Mouse (Mus musculus) frontal cortex, postnatal 14 days (tissue): ENCODE measurements around the gene Gpr1.
A peak's percentile ranks its signal among the peaks of the same experiment; 100 is the strongest.
"Not testable (repeated sequence)": the region's sequence is repeated elsewhere in the genome, so short reads cannot be mapped to it uniquely, and the experiment has no call there.

Experiments used
- DNase-seq, 2 experiments: peaks; one replicate each; pipeline ENCODE4 v3.0.0; 2022; ENCODE audit warnings: low spot score in 2 of 2

Gene Gpr1

DNA sequence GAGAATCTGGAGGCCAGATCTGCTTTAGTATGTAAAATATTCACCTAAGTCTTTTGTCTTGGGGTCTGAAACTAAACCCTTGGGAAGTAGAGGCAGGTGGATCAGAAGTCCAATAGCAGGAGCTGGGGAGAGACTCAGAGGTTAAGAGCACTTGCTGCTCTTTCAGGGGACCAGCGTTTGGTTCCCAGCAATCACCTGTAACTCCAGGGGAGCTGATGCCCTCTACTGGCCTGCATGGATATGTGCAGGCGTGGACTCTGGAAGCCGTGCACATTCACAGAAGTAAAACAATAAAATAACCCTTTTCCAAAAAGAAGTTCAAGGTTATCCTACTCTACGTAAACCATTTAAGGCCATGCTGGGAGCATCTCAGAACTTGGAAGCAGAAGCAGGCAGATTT is 4.9 kb upstream of the Gpr1 start:
- no peak for DNase-seq

DNA sequence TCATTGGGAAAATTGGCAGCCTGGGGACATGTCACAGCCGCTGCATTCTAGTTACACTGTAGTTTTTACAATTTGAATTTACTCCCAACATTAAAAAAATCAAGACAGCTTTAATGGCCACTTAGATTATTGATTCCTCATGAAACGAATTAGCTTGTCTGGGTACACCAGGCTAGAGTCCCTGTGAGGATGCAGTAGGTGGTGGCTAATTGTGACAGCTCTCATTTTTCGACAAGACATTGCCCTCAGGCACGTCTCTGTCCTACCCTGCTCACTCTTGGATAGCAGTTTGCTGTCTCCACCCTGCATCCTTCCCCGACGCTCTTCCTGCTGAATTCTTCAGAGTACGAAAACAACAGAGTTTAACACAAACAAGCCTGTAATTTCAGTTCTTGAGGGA is 288 bp upstream of the Gpr1 start:
- no peak for DNase-seq

DNA sequence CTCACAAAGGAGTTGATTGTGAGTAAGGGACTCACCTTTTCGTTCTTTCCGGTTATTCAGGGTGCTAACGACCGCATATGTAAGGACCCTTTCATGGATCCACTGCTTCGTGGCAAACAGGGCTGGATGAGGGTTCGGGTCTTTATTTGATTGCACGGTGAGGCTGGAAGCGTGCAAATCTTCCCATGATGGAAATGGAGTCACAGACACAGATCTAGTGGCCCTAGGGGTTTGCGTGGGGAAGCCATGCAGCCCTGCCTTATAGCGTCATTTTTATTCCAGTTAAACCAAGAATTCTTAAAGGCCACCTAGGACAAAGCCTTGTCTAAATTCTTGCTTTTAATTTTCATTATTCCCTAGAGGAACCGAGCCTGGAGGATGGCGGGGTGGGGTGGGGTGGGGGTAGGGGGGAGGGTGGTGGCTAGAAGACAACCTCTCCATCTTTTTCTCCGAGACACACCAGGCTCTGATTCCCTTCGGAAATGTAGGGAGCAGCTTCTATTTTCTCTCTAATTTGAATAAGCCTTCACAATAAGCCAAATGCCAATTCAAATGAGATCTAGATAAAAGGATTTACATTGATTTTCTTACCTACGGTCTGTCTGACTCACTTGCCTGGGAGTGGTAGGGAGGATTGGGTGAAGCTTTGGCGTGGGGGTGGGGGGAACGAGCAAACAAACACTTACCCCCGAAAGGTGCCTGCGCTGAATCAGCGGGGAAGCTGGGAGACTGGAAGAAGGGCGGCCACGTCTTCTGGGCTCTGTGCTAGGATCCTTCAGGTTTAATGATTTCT is 669 bp downstream of the Gpr1 start:
- no peak for DNase-seq

DNA sequence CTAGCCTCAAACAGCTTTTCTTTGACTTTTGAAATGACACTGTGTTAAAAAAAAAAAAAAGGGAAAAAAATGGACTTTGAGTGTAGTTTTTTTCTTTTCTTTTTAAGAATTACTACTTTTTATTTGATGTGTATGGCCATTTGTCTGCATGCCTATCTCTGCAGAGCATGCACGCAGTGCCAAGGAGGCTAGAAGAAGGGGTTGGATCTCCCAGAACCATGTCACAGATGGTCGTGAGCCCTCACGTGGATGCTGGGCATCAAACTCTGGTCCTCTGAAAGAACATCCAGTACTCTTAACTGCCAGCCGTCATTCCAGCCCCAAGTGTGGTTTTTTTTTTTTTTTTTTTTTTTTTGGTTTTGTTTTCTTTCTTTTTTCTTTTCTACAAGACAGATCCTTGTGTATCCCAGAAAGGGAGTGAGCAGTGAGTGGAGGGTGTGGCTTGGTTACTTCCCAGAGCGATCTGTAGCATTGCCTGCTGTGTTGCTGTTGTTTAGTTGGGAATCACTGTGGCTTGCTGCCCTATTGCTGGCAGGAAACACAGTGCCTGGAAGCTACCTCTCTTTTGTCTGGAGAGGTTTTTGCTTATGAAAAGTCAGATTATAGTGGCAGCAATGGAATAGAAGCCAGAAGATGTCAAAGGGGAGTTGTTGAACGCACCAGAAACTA is 4.3 kb downstream of the Gpr1 start:
- no peak for DNase-seq

DNA sequence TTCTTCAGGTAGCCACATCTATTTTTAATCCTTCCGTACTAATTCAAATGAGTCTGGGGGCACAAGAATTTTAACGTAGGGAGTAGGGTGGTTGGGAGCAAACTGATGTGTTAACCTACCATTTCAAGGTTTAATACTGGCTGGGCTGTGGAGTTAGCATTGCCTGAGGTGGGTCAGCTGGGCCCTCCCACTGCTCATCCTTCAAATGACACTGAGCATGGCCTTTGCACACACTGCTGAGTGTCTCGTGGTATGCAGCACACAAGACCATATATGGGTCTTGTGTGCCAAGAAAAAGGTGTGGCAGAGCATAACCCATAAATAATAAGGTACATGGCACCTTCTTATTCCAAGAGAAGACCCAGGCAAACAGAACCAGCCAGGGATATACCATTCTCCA is 6.7 kb downstream of the Gpr1 start:
- DNase-seq = no peak

DNA sequence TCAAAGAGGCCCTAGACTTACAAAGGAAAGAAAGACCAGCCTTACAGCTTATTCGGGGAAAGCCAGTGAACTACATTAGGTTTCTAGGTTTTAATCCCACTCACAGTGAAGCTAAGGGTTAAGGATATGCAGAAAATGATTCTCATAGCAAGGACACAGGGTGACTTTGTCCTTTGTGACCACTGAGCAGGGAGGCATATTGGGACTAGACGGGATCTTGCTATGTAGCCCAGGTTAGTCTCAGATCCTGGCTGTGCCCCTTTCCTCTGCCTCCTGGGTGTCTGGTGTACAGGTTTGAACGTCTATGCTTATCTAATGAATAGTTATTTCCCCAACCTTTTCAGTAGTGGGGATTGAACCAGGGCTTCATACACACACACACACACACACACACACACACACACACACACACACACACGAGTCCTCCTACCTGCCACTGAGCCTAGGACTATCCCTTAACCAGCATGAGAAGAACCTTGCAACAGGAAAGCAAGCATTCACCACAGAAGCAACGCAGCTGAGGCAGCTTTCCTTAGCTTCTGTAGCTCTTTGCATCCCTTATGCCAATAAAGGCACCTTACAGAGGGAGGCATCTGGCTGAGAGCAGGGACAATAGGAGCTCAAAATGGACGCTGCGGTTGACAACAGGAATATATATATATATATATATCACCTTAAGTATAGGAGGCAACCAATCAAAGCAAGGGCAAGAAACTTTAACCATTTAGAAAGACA is 9.5 kb downstream of the Gpr1 start:
- no peak for DNase-seq

DNA sequence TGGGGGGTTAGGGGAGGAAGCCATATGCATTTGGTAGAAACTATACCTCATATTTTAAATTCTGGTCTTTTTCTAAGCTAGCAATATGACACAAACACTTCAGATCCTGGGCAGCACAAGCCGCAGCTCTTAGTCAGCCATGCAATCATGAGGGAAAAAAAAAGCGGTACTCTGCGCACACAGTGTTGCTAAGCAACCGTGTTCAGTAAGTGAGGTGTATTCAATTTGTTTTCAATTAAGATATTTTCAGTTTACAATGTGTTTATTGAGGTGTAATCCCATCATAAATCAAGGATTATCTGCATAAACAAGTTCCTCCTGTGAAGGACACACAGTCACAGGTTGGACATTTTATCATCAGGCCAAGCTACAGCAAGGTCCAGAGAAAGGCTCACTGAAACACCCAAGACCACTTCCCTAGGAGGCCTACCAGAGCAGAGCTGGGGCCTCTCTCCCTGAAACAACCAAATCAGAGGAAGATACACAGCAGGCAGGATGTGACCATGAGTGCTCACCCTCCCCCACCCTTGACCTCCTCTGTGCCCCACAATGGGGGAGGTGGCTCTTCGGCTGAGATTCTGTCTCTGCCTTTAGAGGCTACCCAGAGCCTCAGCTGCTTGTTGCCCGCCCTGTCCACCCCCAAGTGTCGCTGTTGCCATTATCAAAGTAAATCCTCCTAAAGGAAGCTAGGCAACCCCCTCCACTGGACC is 10.2 kb downstream of the Gpr1 start:
- DNase-seq = no peak

DNA sequence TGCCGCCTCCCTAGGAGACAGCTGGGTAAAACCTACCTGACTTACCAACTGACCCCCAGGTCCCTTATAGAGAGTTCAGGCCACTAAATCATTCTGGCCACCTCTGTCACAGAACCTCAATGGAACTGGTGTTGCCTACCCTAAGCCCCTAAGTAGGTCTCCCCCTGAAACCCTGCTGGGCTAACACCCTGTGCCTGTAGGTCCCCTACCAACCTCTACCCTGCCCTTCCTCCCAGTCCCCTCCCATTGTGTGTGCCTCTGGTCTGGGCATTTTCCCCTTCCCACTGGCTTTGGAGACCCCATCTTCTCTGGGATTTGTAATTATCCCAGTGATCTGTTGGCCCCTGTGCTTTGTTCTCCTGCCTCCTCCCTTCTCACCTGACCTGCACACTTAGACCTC is 10.9 kb downstream of the Gpr1 start:
- DNase-seq = no peak

DNA sequence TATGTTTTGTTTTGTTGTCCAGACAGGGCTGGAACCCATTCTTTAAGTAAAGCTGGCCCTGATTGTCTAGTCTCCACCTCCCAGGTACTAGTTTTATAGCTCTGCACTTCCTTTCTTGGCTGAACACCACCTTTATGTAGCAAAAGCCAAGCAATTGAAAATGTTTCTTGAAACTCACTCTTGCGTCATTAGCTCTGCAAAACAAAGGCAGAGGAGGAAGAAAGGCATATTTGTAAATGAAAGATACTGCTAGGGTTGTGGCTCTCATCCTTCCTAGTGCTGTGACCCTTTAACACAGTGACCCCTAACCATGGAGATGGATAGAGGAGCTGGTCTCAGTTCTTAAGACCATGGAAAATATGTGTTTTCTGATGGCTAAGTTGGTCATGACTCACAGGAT is 12.7 kb downstream of the Gpr1 start:
- DNase-seq = no peak

DNA sequence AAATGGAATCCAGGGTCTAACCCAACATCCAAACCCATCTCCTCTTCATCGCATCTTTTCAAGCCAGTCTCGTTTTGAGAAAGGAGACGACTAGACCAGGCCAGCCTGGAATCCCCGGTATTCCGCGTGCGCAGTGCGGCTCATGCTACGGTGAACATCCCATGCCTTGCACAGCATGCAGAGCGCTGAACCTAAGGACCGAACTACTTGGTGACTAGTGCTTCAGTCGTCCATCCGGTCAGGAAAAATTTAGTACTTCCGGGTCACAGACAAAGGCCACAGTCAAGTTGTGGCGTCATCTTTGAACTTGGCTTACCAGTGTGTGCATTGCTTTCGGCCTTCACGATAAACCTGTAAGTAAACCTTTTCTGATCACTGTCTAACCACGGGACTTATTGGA is 14.0 kb downstream of the Gpr1 start:
- DNase-seq = no peak

DNA sequence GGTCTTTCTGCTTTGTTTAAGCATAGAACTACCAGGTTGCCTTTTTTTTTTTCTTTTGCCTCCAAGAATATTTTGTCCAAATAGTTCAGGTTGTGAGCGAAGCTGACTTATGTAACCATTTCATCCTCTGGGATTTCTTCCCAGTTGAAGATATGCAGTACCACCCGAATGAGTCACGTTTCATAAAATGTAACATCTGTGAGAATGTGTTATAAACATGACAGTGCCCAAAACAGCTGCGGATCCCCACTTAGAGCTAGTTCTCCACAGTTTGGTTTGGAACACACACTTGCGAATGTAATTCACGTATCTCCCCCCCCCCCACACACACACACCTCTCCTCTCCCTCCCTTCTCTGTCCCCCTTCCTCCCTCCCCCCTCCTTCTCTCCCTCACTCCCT is 15.0 kb downstream of the Gpr1 start:
- DNase-seq = no peak

DNA sequence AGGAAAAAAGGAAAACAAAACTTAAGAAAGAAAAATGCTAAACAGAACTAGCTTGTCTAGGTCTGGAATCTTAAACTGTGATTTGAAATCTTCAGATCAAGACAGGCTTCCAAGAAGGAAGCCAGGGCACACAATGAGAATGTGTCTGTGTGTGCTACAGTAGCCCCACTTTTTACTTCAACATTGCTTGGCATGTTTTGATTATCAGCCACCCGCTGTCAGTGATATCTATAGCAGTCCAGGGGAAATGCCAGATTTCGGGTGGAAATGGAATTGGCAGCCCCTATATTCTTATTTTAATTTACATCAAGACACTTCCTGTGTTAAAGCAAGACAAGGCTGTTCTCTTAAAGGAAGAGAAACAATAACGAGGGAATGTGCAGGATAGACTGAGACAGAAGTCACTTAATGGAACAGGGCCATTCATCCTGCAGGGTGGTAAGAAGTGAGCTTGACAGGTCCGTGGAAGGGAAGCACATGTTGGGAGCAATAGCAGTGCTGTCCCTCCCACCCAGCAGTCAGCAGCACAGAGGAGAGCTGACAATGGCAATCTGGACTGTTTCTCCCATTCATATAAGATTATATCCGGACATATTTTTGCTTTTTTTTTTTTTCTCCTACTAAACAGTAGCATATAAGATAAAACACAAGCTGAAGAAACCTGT is 18.4 kb downstream of the Gpr1 start:
- no peak for DNase-seq

DNA sequence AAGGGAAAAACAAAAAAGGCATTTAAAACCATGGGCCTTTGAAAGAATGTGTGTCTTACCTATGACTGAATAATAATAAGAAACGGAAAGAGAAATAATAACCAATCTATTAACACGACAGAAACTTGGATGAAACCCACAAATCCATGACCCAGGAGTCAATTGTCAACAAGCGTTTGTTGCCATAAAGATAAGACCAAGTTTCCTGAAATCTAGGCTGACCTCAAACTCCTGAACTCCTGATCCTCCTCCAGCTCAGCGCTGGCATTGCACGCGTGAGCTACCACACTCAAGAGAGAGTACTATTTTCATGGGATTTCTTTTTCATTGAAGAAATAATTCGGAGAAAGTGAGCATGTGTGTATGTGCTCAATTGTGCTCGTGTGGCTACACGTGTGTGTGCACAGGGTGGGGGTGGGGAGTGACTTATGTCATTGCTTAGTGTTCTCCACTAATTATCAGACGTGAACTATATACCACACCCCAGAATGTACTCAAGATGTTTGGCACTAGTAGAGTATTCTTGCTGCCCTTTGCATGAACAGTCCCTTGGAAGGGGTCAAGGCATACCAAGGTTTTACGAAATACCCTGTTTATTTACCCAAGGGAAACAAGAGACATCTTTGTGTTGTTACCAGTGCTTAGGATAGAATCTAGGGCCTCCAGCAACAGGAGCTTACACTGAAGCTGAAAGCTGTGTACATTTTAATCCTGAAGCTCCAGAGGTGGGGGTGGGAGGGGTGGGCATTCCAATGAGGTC is 21.9 kb downstream of the Gpr1 start:
- DNase-seq = no peak

DNA sequence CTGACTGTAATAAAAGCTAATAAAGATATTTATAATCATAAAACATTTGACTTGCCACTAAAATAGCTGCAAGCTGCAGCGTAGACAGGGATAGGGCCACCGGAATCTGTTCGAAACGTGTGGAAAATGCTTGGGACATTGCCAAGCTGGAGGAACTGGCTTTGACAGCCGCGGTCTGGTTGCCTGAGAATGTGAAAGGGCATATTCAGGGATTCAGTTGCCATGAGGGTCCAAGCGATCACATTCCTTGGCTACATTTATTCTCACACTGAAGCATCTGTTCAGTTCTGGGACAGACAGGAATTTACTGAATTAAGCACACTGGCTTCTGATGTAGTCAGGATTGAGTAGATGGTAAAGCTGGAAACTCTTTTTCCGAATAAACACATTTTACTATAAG is 23.5 kb downstream of the Gpr1 start:
- no peak for DNase-seq

DNA sequence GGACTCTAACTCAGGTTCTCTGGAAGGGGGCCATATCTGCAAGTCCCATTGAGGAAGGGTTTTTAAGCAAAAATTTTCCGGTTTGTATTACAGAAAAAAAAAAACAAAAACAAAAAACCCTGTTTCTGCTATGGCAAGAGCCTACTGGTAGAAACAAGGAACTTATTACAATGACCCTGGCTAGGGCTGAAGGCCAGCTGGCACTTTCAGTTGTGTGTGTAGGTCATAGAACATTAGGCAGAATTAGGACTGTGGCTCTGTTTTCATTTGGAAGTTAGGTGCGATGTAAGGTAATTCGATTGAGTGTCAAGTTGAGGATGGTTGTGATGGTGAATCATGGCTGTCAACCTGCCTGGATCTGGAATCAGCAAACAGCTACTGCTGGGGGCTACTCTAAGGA is 25.8 kb downstream of the Gpr1 start:
- no peak for DNase-seq

DNA sequence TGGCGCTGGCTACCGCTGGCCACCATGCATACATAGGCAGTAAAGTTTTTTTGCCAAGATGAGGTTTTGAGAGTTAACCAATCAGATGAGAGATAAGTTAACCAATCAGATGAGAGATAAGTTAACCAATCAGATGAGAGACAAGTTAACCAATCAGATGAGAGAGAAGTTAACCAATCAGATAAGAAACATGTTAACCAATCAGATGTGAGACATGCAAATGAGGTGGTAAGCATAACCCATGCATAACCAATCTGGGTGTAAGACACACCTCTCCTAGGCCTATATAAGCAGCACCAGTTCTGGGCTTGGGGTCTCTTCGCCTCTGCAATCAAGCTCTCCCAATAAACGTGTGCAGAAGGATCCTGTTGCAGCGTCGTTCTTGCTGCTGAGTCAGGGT is 28.9 kb downstream of the Gpr1 start:
- DNase-seq = not testable (repeated sequence)

DNA sequence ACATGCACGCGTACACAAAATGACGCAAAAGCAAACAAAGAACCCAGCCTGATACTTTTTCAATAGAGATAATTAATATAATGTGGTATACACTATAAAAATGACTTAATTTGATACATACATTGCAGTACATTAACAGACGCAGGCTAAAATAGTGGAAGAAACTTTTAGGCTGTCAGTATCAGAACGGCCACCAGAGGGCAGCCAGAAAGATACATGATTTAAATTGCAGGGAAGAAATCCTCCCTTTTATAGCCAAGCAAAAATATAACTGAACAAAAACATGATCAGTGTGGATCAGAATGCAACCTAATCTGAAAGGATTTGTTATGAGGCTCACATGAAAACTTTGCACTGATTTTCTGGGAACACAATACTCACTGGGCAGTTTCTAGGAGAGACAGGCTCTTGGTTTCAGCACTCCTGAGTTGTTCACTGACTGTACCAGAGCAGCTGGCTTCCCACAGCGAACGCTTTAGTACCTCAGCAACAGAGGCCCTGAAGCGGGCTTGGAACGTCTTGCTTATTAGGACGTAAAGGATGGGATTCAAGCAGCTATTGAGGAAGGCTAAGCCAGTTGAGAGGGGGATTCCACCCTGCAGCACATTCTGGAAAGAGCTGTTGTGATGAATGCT is 31.6 kb downstream of the Gpr1 start:
- peak in 1 of 2 experiments; percentile 76 for DNase-seq

DNA sequence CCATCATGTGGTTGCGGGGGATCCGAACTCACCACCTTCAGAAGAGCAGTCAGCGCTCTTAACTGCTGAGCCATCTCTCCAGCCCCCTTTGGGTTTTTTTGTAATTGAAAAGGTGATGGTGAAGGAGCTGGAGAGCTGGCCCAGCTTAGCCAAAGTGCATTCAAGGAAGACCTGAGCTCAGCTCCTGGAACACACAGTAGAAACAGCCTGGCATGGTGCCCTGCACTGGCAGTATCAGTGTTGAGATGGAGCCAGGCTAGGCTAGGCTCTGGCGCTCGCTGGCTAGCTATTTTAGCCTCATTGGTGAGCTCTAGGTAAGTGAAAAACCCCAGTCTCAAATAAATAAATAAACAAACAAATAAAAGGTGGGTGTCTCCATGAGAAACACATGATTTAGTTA is 32.1 kb downstream of the Gpr1 start:
- DNase-seq = peak in 1 of 2 experiments; percentile 22

DNA sequence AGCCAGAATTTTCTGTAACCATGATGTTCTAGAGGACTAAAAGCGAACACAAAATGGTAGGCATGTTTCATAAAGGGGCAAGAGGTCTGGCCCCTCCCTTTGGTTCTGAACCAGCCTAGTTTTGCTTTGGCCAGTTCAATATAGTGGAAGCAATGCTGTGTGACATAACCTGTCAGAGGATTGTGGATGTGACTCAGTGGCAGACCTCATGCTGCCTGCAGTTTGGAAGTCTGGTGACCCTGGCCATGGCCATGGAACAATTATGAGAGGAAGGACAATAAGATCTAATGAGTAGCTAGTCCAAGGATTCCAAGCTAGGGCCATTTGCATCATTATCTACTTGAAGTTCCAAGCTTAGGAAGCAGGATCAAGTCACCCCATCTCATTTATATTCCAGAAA is 32.9 kb downstream of the Gpr1 start:
- no peak for DNase-seq

DNA sequence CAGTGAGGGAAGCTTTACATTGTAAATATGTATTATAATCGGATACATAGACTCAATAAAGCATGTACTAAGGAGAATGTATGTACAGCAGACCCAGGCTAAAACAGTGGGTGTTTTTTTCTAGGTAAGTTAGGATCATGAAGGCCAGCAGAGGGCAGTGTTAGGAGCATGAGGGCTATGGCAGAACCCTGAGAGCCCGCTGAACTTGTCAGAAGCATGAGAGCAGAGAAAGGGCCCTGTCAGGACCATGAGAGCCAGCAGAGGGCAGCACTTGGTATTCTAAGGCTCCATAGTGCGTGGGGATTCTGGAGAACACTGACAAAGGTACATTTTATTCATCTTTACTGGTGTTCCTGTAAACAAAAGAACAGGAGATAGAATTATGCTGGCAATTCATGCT is 33.3 kb downstream of the Gpr1 start:
- DNase-seq = peak; percentile 86 to 88
